Mouse (Mus musculus) kidney, embryonic 16.5 days (tissue): ENCODE results near the gene Hspbp1. TPM values are rescaled to one million over a fixed set of nuclear protein-coding genes. Genes with fewer than 3 reads are reported as not detected.

ENCODE experiments used
- ATAC-seq: fragments of 200-750 bp; cut with Nextera tagmentation; 2 replicates; pipeline ENCODE4 v1.8.0; 2017; ENCODE audit warnings: moderate TSS enrichment; ENCODE audit not compliant: low FRiP score, low TSS enrichment
- H3K27ac ChIP-seq: fragments of 300-500 bp; sonication (generic); 2 replicates; pipeline ENCODE4 v1.5.1; 2014; ENCODE audit warnings: low read length
- H3K27me3 ChIP-seq: fragments of 300-500 bp; sonication (generic); 2 replicates; pipeline ENCODE4 v1.6.1; 2014; ENCODE audit warnings: low read length, control low read depth, mixed read lengths; ENCODE audit not compliant: insufficient read depth
- H3K36me3 ChIP-seq: fragments of 300-500 bp; sonication (generic); 2 replicates; pipeline ENCODE4 v1.6.1; 2014; ENCODE audit warnings: low read length, control low read depth, mixed read lengths; ENCODE audit not compliant: insufficient read depth
- H3K4me1 ChIP-seq: fragments of 300-500 bp; sonication (generic); 2 replicates; pipeline ENCODE4 v1.6.1; 2014; ENCODE audit warnings: low read length, control low read depth, mixed read lengths; ENCODE audit not compliant: insufficient read depth
- H3K4me2 ChIP-seq: fragments of 300-500 bp; sonication (generic); replicated peaks from 2 replicates; pipeline ENCODE4 v1.6.1; 2014; ENCODE audit warnings: low read depth, low read length
- H3K4me3 ChIP-seq: fragments of 300-500 bp; sonication (generic); 2 replicates; pipeline ENCODE4 v1.5.1; 2014; ENCODE audit warnings: mild to moderate bottlenecking, low read length
- H3K9ac ChIP-seq: fragments of 300-500 bp; sonication (generic); replicated peaks from 2 replicates; pipeline ENCODE4 v1.6.1; 2014; ENCODE audit warnings: low read length
- H3K9me3 ChIP-seq: fragments of 300-500 bp; sonication (generic); 2 replicates; pipeline ENCODE4 v1.6.1; 2016; ENCODE audit warnings: low read length, control low read depth
- WGBS: fragments of 180-500 bp; shearing (Covaris S2); extraction: QIAGEN DNeasy Blood & Tissue Kit; methylation state at CpG from one replicate; pipeline ENCODE4 v1.1.7; 2014; 5-methylcytosine and 5-hydroxymethylcytosine counted together
- polyA plus RNA-seq: library from polyadenylated mRNA; unstranded; fragments of >200 nt; fragmentation: Nextera tagmentation; extraction: Ambion mirVana; gene quantifications from 2 replicates; pipeline ENCODE4 v1.2.1, GENCODE M21; 2015

Hspbp1 gene
- polyA plus RNA-seq, 1 experiment from 2014 or later, result 118 TPM

DNA sequence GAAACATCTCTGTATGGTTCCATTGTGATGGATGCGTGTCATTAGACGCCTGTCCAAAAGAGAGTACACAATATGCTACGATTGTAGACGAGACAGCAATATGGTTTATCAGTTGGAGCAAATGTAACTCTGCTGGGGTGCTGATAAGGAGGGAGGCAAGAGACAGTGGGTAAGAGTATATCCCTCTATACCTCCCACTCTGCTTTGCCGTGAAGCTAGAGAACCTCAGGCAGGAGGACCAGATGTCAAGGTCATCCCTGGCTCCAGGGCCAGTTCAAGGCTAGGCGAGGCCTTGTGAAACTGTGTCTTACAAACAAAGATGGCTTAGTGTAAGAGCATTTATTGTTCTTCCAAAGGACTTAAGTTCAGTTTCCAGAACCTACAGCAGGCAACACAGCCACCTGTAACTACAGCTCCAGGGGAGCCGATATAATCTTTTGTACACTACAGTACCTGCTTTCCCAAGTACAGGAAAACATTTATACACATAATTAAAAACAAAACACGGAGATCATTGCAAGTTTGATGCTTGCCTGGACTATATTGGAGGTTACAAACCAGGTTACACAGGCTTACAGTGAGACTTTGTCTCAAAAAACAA, 14.1 kb downstream of the Hspbp1 start:
- Histone ChIP-seq H3K27ac (no peak overlapping the region), H3K27me3 (no peaks in the 10 kb centered on the region), H3K9ac (no peak overlapping the region), H3K9me3 (no peaks in the 10 kb centered on the region), H3K4me3 (no peak overlapping the region), H3K4me1 (no peaks in the 10 kb centered on the region), H3K36me3 (peaks cover 42% of the 10 kb centered on the region), H3K4me2 (no peak overlapping the region)
- ATAC-seq, result no peak
- WGBS, result 93% methylated on average over 8 of the region's 8 CpGs

GRCm38 (mm10) chr7:4669156-4669555, 15.7 kb downstream of the Hspbp1 start:
- no peak overlapping the region for H3K4me2 ChIP-seq
- 95% methylated on average over 9 of the region's 9 CpGs for WGBS

GRCm38 (mm10) chr7:4668506-4668905, 16.4 kb downstream of the Hspbp1 start:
- no peak for ATAC-seq
- H3K36me3 ChIP-seq, result peaks cover 46% of the 10 kb centered on the region

More at GRCm38 (mm10) chr7:4669156-4669555, 15.7 kb downstream of the Hspbp1 start:
- Histone ChIP-seq H3K9me3 (no peaks in the 10 kb centered on the region), H3K4me1 (no peaks in the 10 kb centered on the region), H3K9ac (no peak overlapping the region), H3K27ac (no peak overlapping the region), H3K36me3 (peaks cover 43% of the 10 kb centered on the region), H3K4me3 (no peak overlapping the region), H3K27me3 (no peaks in the 10 kb centered on the region)
- no peak for ATAC-seq

DNA sequence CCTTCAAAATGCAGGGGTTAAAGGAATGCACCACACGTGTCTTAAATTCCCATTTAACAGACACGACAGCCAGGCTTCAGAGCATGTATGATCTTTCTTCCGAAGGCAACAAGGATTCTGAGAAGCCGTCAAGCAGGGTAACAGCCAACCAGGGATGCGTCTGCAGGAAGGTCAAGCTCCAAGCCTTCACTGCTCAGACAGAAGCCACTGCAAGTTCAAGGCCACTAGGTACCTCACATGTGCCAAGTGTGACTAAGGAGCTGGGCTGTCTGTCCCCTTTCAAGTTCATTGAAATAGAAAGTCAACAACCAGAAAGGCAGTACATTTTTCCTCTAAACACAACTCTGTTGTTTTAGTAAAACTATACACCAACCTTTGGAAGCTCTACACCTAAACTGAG, 18.0 kb downstream of the Hspbp1 start:
- H3K9me3 ChIP-seq, result no peaks in the 10 kb centered on the region
- no peak for ATAC-seq
- no peak overlapping the region for H3K27ac ChIP-seq
- peaks cover 57% of the 10 kb centered on the region for H3K36me3 ChIP-seq
- no peaks in the 10 kb centered on the region for H3K4me1 ChIP-seq
- no peak overlapping the region for H3K9ac ChIP-seq
- H3K27me3 ChIP-seq, result no peaks in the 10 kb centered on the region
- H3K4me2 ChIP-seq, result no peak overlapping the region
- no peak overlapping the region for H3K4me3 ChIP-seq
- WGBS, result 93% methylated on average over 5 of the region's 5 CpGs

More at GRCm38 (mm10) chr7:4668506-4668905, 16.4 kb downstream of the Hspbp1 start:
- no peaks in the 10 kb centered on the region for H3K9me3 ChIP-seq
- no peak overlapping the region for H3K4me2 ChIP-seq
- H3K4me3 ChIP-seq, result no peak overlapping the region
- no peaks in the 10 kb centered on the region for H3K27me3 ChIP-seq
- no peak overlapping the region for H3K27ac ChIP-seq
- H3K4me1 ChIP-seq, result no peaks in the 10 kb centered on the region
- WGBS, result 96% methylated on average over 8 of the region's 8 CpGs
- no peak overlapping the region for H3K9ac ChIP-seq

DNA sequence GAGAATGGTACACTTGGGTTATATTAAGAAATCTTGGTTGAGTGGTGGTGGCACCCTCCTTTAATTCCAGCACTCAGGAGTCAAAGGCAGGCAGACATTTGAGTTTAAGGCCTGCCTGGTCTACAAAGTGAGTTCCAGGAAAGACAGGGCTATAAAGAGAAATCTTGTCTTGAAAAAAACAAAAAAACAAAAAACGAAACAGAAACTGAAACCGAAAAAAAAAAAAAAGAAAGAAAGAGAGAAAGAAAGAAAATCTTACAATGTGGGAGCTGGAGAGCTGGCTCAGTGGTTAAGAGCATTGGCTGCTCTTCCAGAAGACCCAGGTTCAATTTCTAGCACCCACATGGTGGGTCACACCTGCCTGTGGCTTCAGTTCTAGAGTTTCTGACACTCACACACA, 21.1 kb downstream of the Hspbp1 start:
- Histone ChIP-seq H3K27ac (no peak overlapping the region), H3K9me3 (no peaks in the 10 kb centered on the region), H3K4me2 (no peak overlapping the region), H3K9ac (no peak overlapping the region), H3K4me1 (peaks cover 5% of the 10 kb centered on the region), H3K36me3 (peaks cover 45% of the 10 kb centered on the region), H3K4me3 (no peak overlapping the region), H3K27me3 (no peaks in the 10 kb centered on the region)
- 90% methylated on average over 2 of the region's 2 CpGs for WGBS
- ATAC-seq, result no peak

DNA sequence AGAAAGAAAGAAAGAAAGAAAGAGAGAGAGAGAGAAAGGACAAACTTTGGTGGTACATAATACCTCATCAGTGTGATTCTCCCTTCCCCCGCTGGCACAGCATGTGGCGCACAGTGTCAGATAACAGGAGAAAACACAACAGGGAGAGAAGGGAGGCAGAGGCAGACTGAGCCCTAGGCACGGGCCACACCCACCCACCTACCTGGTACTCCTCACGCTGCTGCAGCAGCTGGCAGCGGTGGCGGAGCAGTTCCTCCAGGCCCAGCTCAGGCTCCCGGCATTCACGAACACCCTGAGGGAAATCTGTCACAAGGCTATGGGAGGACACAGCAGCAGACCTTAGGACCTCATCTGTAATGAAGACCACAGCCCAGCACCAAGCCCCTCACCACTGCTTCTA, 21.7 kb downstream of the Hspbp1 start:
- H3K4me2 ChIP-seq, result no peak overlapping the region
- no peaks in the 10 kb centered on the region for H3K27me3 ChIP-seq
- peaks cover 5% of the 10 kb centered on the region for H3K4me1 ChIP-seq
- no peak overlapping the region for H3K27ac ChIP-seq
- no peaks in the 10 kb centered on the region for H3K9me3 ChIP-seq
- H3K4me3 ChIP-seq, result no peak overlapping the region
- H3K9ac ChIP-seq, result no peak overlapping the region
- H3K36me3 ChIP-seq, result peaks cover 39% of the 10 kb centered on the region
- 66% methylated on average over 8 of the region's 8 CpGs for WGBS
- ATAC-seq, result no peak

- H3K4me2 ChIP-seq, result peak overlapping the region; percentile 92
- 59% methylated on average over 3 of the region's 3 CpGs for WGBS
- peak overlapping the region; percentile 89 for H3K4me3 ChIP-seq
- H3K36me3 ChIP-seq, result peaks cover 20% of the 10 kb centered on the region
- H3K27ac ChIP-seq, result no peak overlapping the region; the same call in 1 of the 2 replicates
- peaks cover 36% of the 10 kb centered on the region for H3K4me1 ChIP-seq
- no peaks in the 10 kb centered on the region for H3K9me3 ChIP-seq
- H3K9ac ChIP-seq, result peak overlapping the region; percentile 91
- H3K27me3 ChIP-seq, result no peaks in the 10 kb centered on the region
- no peak for ATAC-seq
These were observed 24.9 kb downstream of the Hspbp1 start for GRCm38 (mm10) chr7:4659911-4660443.

DNA sequence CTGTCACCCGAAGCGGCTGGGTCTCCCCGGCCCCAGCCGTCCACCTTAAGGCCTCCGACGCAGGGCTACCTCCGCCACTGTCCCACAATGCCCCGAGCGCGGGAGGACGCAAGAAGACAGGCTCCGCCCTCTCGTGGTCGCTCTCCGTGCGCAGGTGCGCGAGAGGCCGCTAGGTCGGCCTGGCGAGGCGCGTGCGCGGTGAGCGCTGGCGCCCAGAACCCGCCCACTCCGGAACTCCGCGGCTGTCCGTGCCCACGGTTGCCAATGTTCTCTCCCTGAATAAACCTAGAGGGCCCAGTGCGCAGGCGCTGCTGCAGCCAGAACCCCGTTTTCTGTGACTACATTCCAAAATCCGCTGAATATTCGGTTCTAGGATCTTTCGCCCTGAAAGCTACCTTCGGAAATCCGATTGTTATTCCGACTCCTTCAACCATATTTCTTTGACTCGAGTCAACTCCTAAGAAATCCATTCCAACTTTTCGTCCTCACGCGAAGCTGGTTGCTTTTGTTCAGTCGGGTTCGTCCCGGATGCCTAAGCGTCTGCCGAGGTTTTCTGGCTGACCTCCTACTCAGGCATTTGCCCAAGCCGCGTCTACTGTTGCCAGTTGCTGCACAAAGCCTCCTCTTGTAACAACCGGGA, 25.8 kb downstream of the Hspbp1 start, which contains the start of gene Ppp6r1:
Ppp6r1 (minus strand) TSS at position 108 of the 640 bp plus-strand sequence.
- peak within 1 kb of the TSS; percentile 94 for H3K27ac ChIP-seq
- peak within 1 kb of the TSS; percentile 91 for H3K9ac ChIP-seq
- H3K4me1 ChIP-seq, result peaks cover 45% of the 10 kb centered on the region
- H3K4me2 ChIP-seq, result peak within 1 kb of the TSS; percentile 92
- H3K27me3 ChIP-seq, result no peaks in the 10 kb centered on the region
- H3K9me3 ChIP-seq, result no peaks in the 10 kb centered on the region
- peak; percentile 98 for ATAC-seq
- H3K4me3 ChIP-seq, result peak within 1 kb of the TSS; percentile 89
- WGBS, result under 1% methylated on average over 54 of the region's 54 CpGs
- peaks cover 13% of the 10 kb centered on the region; the same call in 1 of the 2 replicates for H3K36me3 ChIP-seq

- Histone ChIP-seq H3K4me3 (peak overlapping the region; percentile 89), H3K36me3 (peaks cover 9% of the 10 kb centered on the region; the same call in 1 of the 2 replicates), H3K4me1 (peaks cover 45% of the 10 kb centered on the region), H3K27me3 (no peaks in the 10 kb centered on the region), H3K9me3 (no peaks in the 10 kb centered on the region), H3K27ac (peak overlapping the region; percentile 94), H3K9ac (peak overlapping the region; percentile 91), H3K4me2 (peak overlapping the region; percentile 92)
- ATAC-seq, result peak; percentile 78
- under 1% methylated on average over 66 of the region's 78 CpGs for WGBS
These were observed 26.6 kb downstream of the Hspbp1 start for GRCm38 (mm10) chr7:4658128-4658907.
